Mouse (Mus musculus) c-Kit-positive CD71-positive TER-119-positive erythroid progenitor cells, embryonic 14.5 days (primary cell): ENCODE results near the gene Bmp7.

Experiments
- DNase-seq: peaks from one replicate; pipeline ENCODE4 v3.0.0-alpha.2; 2013; ENCODE audit warnings: low spot score

Bmp7 gene

DNA sequence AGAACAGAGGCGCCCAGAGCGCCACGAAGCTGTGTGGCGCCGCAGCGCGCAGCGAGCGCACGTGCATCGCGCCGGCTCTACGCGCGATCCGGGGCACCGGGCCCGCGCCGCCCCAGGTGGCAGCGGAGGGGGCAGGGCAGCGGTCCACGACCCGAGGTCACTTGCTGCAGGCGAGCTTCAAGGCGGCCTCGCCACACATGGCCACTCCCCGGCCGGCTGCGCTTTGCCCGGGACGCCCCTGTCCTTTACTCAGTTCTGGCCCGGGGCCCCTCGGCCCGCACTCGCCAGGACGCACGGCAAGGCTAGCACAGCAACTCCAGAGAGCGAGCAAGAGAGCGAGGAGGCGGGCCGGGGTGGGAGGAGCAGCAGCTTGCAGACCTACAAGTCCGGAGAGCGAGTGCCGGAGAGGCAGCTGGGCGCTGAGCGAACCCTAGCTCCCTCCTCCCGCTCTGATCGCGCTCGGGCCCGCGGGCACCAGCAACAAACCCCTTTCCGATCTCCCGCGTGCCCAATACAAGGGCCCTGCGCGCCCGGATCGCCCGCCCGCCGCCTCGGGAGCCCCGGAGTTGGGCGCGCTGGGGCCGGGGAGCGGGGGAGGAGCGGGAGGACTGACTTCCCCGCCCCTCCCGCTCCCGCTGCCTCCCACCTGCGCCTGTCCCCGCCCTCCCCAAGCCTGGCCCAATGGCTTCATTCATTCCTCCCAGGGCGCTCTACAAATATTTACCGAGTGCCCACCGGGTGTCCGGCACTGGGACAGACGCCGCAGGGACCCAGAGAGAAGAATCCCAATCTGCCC lies at the start of gene Bmp7:
Gene Bmp7, minus strand, starts transcription at position 319 of the 796 bp plus-strand sequence.
- DNase-seq: no peak

- DNase-seq: no peak
Observed at GRCm38 (mm10) chr2:172982776-172983561, 42.8 kb upstream of the Bmp7 start.

DNA sequence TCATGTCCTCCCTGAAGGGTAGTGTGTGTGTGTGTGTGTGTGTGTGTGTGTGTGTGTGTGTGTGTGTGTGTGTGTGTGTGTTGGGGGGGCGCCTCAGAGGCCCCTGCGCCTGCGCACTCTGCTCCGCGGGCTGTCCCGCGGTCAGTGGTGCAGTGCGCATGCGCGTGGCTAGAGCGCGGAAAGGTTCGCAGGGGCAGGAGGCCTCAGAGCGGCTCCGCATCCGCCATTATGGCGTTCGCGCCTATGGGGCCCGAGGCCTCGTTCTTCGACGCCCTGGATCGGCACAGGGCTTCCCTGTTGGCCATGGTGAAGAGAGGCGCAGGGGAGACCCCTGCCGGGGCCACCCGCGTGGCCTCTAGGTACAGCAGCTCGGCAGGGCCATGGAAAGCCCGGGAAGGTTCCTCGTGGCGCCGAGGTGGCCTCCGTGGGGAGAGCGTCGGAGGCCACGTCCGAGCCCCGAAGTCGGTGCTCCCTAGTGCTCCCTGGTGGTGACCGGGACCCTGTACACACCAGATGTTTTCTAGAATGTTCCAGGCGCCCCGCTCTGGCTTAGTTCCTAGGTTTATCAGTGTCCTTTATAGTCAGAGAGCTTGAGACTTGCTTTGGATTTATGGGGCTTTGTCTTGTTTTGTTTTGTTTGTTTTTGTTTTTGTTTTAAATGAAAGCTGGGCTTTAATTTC lies 39.7 kb upstream of the Bmp7 start:
- no peak for DNase-seq

DNA sequence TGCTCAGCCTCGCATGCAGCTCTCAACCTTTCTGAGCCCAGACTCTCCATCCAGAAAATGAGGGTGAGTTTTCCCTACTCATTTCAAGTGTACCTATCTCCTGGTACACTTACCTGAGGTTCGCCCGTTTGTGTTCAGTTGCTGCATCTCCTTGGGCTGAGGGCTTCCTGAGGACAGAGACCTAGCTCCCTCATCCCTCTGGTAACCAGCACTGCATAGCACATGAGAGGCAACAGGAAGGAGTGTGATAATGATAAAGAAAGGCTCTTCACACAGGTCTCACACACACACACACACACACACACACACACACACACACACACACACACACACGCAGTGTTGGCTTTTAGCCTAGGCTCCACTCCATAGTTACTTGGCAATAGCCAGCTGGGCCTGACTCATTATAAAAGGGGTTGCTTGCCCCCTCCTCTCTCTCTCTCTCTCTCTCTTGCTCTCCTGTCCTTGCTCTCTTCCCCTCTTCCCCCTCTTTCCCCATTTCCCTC lies 38.1 kb upstream of the Bmp7 start:
- DNase-seq: no peak

DNA sequence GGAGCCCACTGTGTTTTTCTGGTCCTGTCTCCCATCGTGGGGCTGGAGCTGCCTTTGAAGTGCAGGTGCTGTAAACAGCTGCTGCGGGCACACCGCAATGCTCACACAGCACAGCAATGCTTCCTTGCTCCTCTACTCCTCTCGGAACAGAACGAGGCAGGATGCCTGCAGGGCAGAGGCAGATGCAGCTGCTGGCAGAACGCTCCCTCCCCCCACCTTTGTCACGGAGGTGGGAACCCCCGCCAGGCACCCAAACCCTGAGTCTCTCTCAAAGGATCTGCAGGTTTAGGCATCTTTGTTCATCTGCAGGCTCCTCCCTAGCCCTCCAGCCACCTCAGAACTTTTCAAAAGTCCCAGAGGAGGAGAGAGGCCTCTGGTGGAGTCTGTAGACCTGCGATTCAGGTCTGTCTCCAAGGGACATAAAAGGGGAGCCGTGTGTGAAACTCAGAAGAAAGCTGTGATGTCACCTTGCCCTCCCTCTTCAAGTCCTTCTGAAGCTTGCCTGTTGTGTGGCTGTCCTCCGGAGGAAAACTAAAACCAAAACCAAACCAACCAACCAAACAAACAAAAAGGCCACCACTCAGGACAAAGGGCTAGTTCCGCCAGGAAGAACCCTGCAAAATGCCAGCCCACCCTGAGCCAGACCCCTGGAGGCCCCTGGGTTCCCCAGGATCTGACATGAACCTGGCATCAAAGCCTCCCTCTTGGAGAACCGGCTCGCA lies 37.4 kb upstream of the Bmp7 start, which contains the start of gene Spo11:
Gene Spo11, plus strand, starts transcription at position 292 of the 722 bp plus-strand sequence.
- no peak for DNase-seq

DNA sequence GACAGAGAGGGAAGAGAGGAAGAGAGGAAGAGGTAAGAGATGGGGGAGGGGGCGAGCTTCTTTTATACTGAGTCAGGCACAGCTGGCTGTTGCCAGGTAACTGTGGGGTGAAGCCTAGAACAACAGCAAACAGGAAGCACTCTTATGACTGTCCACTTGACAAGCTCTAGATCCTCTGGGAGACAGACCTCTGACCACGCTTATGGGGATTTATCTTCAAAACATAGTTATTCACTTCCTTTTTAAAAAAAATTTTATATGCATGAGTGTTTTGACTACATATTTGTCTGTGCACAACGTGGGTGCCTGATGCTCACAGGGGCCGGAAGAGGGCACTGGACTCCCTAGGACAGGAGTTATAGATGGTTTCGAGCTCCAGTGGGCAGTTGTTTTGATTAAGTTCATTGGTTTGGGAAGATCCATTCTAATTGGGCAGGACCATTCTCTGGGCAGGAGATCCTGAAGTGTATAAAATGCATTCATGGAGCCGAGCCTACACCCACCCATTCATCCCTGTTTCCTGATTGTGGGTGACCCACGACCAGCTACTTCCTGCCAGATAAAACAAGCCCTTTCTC lies 36.6 kb upstream of the Bmp7 start:
- DNase-seq: no peak

DNA sequence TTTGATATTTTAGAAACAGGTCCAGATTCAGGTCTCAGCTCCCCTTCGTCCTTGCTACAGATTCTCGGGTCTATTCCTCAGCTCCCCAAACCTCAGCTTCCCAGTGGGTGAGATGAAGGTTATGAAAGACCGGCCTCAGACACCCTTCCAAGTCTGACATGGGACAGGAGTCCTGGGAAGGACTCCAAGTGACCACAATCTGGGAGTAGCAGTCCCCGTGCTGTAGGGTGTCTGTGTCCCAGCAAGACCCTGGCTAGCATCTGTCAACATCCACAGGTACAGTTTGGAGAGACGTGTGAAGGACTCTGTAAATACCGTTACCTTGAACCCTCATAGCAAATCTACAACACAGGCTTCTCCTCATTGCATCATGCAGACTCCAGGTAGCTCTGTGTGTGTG lies 35.0 kb upstream of the Bmp7 start:
- no peak for DNase-seq

GRCm38 (mm10) chr2:172974701-172975100 lies 34.6 kb upstream of the Bmp7 start:
- no peak for DNase-seq

DNA sequence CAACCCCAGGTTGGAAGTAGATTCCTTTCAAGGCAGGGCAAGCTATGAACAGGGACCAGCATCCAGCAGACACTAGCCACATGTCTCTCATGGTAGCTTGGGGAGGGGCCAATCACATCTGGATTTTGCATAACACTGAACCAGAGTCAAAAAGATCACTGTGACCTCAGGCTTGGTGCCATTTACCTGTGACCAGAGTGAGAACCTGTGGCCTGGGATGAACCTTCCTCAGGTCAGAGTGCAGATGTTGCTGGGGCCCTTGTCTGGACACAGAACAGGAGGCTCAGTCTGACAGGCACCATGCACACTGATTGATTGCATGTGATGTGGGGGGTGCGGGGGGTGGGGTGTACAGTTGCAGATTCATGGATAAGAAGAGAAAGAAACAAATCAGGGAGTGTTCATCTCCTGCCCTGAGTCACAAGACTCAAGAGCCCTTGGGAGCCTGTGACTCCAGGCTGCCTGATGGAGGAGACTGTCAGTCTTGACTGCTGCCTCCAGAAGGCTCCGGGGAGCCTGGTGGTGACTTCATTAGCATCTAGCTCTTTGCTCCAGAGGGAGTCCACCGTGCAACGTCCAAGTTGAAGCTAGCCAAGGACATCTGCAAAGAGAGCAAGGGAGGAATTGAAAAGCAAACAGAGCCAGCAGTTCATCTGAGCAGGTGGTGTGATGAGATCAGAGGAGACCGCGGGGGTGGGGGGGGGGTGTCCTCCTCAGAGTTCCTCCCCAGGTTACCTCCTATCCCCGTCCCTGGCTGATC lies 33.9 kb upstream of the Bmp7 start:
- no peak for DNase-seq

- no peak for DNase-seq
Observed at GRCm38 (mm10) chr2:172971865-172972264, 31.7 kb upstream of the Bmp7 start.

DNA sequence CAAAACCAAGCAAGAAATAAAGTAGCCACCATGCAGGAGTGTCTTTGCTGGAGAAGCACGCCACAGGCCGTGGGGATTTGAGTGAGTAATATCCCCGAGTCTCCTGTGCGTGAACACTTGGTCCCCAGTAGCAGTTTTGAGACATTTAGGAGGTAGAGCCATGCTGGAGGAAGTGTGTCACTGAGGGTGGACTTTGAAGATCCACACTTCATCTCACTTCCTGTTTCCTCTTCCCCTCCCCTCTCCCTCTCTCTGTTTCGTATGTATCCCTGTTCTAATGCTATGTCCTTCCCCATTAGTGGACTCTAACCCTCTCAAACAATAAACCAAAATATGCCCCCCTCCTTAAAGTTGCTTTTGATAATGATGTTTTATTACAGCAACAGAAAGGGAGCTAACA lies 26.4 kb upstream of the Bmp7 start:
- no peak for DNase-seq

GRCm38 (mm10) chr2:172965249-172965648 lies 25.1 kb upstream of the Bmp7 start:
- no peak for DNase-seq

DNA sequence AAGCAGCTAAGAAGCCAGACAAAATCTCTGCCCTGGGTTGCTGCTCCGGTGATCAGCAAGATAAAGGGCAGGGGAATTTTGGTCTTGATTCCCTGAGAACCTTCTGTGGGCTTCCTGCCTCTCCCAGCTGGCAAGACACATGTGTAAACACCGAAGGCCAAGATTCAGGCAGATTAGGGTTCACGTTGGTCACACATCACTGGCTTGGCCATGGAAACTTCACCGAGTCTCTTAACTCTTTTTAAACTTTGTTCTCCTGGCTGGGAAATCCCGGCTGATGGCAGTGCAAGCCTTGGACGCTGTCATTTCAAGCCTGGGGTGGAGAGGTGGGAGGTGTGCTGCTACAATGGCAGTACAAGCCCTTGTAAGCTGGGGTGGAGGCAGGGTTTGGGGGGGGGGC lies 21.1 kb upstream of the Bmp7 start:
- DNase-seq: no peak

DNA sequence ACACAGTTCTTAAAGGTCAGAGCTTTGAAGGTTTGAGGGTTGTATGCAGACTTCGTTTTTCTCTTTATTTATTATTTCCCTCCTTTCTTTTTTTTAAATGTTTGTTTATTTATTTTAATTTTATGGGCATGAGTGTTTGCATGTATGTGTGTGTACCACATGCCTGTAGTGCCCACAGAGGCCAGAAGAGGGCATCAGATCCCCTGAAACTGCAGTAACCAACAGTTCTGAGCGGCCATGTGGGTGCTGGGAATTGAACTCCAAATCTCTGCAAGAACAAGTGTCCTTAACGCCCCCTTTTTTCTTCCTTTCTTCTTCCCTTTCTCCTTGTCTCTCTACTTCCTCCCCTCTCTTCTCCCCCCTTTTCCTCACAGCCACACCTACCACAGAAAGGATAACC lies 20.2 kb upstream of the Bmp7 start:
- no peak for DNase-seq

- no peak for DNase-seq
Observed at GRCm38 (mm10) chr2:172959006-172959768, 19.1 kb upstream of the Bmp7 start.

GRCm38 (mm10) chr2:172958579-172958978 lies 18.5 kb upstream of the Bmp7 start:
- DNase-seq: no peak

DNA sequence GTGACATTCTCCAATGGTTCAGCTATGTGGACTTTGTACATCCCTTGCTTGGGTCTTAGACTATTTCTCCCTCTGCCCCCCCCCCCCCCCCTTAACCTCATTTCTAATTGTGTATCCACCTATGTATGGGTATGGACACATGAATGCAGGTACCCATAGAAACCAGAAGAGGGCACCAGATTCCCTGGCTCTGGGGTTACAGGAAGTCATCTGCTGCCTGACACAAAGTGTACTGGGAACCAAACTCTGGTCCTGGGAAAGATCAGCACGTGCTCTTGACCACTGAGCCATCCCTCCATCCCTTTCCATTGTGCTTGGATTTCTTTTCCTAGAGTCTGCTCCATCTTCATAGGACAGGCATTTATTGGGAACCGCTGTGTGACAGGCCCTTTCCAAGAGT lies 11.9 kb upstream of the Bmp7 start:
- no peak for DNase-seq

DNA sequence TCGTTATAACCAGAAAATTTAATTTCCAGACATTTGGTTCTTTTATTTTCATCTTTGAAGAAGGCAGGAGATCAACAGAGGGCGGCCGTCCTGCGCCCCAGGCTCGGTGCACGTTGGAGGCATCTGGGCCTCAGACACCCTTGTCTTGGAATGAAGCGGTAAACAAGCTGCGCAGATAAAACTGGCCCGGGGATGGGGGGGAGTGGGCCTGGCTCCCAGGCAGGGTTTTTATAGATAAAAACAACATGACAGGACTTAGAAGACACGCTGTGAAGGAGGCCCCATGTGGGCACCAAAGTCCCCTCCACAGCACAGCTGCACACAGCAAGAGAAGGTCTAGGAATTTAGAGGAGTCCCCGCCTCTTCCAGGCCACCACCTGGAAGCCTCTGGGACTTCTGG lies 10.6 kb upstream of the Bmp7 start:
- DNase-seq: no peak

DNA sequence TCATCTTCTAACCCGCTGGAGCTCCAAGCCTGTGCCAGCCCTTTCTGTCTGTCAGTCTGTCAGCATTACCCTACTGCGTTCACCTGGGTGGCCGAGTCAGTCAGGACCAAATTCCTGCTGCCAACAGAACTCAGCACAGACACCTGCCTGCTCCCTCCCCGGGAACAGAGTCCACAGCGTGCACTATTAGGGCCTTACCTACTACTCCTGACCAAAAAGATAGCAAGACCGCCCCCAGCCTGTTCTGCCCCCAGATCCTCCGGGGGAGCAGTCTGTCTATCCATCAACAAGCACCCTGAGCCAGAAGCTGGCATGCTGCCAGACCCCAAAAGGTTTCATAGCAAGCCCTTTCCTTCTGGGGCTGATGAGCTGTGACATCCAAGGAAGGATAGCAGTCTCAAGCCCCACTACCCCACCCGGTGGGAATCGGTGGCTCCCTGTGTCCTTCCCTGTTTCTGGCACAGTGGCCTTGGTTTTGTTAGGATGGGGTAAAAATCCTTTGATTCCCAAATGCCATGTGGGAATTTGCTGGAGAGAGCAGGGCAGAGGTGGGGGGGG lies 10.1 kb upstream of the Bmp7 start:
- no peak for DNase-seq

- DNase-seq: no peak
Observed at GRCm38 (mm10) chr2:172949051-172949450, 8.9 kb upstream of the Bmp7 start.
